Mouse (Mus musculus): ENCODE measurements around the gene Spata1.

- TF ChIP-seq CTCF (IDR thresholded peaks at IDR 0.05; ENCODE audit: borderline replicate concordance, control insufficient read depth, extremely low read depth, insufficient read depth, low read length, poor library complexity) (no peak), POLR2A (IDR thresholded peaks at IDR 0.05; ENCODE audit: control insufficient read depth, extremely low read depth, insufficient read depth, low read length, poor library complexity) (no peak)
Observed at GRCm38 (mm10) chr3:146451375-146451774, 48.2 kb downstream of the Spata1 start.

Data from thymus, adult 2 months (tissue).